Mouse (Mus musculus): ENCODE measurements around the gene Gng4. TPM values are rescaled to one million over a fixed set of nuclear protein-coding genes. Genes with fewer than 3 reads are reported as not detected.

The Gng4 gene
- 369 and 482 TPM in 2 replicates for polyA plus RNA-seq (2012; ENCODE audit: insufficient read depth, insufficient read length, low replicate concordance, missing spikeins)

- peak; percentile 87 for TF ChIP-seq POLR2A (IDR thresholded peaks at IDR 0.05; ENCODE audit: insufficient read depth, low read depth, low read length)
- no peak for TF ChIP-seq CTCF (IDR thresholded peaks at IDR 0.05; ENCODE audit: insufficient read depth, low read depth, low read length)
- Histone ChIP-seq H3K4me1 (ENCODE audit: control insufficient read depth, insufficient read depth, low read length) (peaks cover 26% of the 10 kb centered on the region), H3K27ac (ENCODE audit: insufficient read depth, low read depth, low read length) (peak within 1 kb of the TSS; percentile 91), H3K4me3 (ENCODE audit: insufficient read depth, low read depth, low read length) (peak within 1 kb of the TSS; percentile 90)
- WGBS = under 1% methylated on average over 43 of the region's 43 CpGs
Measured at GRCm38 (mm10) chr13:13783894-13784419, at the start of gene Gng4. TSS of gene Gng4 (plus strand) at chr13:13784059.

GRCm38 (mm10) chr13:13739232-13739631 lies 44.6 kb upstream of the Gng4 start:
- TF ChIP-seq POLR2A (IDR thresholded peaks at IDR 0.05; ENCODE audit: insufficient read depth, low read depth, low read length) = no peak
- no peak for TF ChIP-seq CTCF (IDR thresholded peaks at IDR 0.05; ENCODE audit: insufficient read depth, low read depth, low read length)
- 98% methylated on average over 4 of the region's 4 CpGs for WGBS
- Histone ChIP-seq H3K4me1 (ENCODE audit: control insufficient read depth, insufficient read depth, low read length) (no peaks in the 10 kb centered on the region), H3K27ac (ENCODE audit: insufficient read depth, low read depth, low read length) (no peak overlapping the region), H3K4me3 (ENCODE audit: insufficient read depth, low read depth, low read length) (no peak overlapping the region)

GRCm38 (mm10) chr13:13745911-13746310 lies 37.9 kb upstream of the Gng4 start:
- Histone ChIP-seq H3K27ac (ENCODE audit: insufficient read depth, low read depth, low read length) (no peak overlapping the region), H3K4me1 (ENCODE audit: control insufficient read depth, insufficient read depth, low read length) (no peaks in the 10 kb centered on the region), H3K4me3 (ENCODE audit: insufficient read depth, low read depth, low read length) (no peak overlapping the region)
- 77% methylated on average over 3 of the region's 3 CpGs for WGBS
- no peak for TF ChIP-seq POLR2A (IDR thresholded peaks at IDR 0.05; ENCODE audit: insufficient read depth, low read depth, low read length)
- no peak for TF ChIP-seq CTCF (IDR thresholded peaks at IDR 0.05; ENCODE audit: insufficient read depth, low read depth, low read length)

GRCm38 (mm10) chr13:13775778-13776494 lies 7.9 kb upstream of the Gng4 start:
- no peak overlapping the region for H3K27ac ChIP-seq (ENCODE audit: insufficient read depth, low read depth, low read length)
- H3K4me3 ChIP-seq (ENCODE audit: insufficient read depth, low read depth, low read length) = no peak overlapping the region
- TF ChIP-seq CTCF (IDR thresholded peaks at IDR 0.05; ENCODE audit: insufficient read depth, low read depth, low read length) (no peak), POLR2A (IDR thresholded peaks at IDR 0.05; ENCODE audit: insufficient read depth, low read depth, low read length) (no peak)
- H3K4me1 ChIP-seq (ENCODE audit: control insufficient read depth, insufficient read depth, low read length) = peaks cover under 1% of the 10 kb centered on the region; the same call in 1 of the 2 replicates

DNA sequence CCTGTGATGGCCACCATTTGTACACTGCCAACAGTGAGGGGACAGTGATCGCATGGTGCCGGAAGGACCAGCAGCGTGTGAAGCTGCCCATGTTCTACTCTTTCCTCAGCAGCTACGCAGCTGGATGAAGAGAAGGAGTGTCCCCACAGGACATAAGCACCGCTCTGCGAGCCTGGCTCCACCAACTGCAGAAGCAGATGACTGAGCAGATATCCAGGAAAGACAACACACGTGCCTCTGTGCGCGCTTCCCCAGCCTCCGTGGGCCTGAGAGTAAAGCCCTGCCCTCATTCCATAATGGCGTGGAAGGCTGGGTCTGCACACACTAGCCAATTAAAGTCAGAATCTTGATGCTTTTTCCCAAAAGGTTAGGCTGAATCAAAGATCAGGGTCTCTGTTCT lies 6.8 kb upstream of the Gng4 start:
- Histone ChIP-seq H3K4me1 (ENCODE audit: control insufficient read depth, insufficient read depth, low read length) (peaks cover 6% of the 10 kb centered on the region), H3K4me3 (ENCODE audit: insufficient read depth, low read depth, low read length) (no peak overlapping the region), H3K27ac (ENCODE audit: insufficient read depth, low read depth, low read length) (no peak overlapping the region)
- TF ChIP-seq POLR2A (IDR thresholded peaks at IDR 0.05; ENCODE audit: insufficient read depth, low read depth, low read length) = no peak
- TF ChIP-seq CTCF (IDR thresholded peaks at IDR 0.05; ENCODE audit: insufficient read depth, low read depth, low read length) = no peak
- WGBS = 80% methylated on average over 11 of the region's 11 CpGs

- Histone ChIP-seq H3K4me3 (ENCODE audit: insufficient read depth, low read depth, low read length) (no peak overlapping the region), H3K27ac (ENCODE audit: insufficient read depth, low read depth, low read length) (no peak overlapping the region), H3K4me1 (ENCODE audit: control insufficient read depth, insufficient read depth, low read length) (peaks cover 6% of the 10 kb centered on the region)
- TF ChIP-seq POLR2A (IDR thresholded peaks at IDR 0.05; ENCODE audit: insufficient read depth, low read depth, low read length) = no peak
- no peak for TF ChIP-seq CTCF (IDR thresholded peaks at IDR 0.05; ENCODE audit: insufficient read depth, low read depth, low read length)
- WGBS = 76% methylated on average over 8 of the region's 8 CpGs
Measured at GRCm38 (mm10) chr13:13777696-13778095, 6.2 kb upstream of the Gng4 start.

- 74% methylated on average over 1 of the region's 1 CpGs for WGBS
- no peak overlapping the region for H3K4me3 ChIP-seq (ENCODE audit: insufficient read depth, low read depth, low read length)
- H3K27ac ChIP-seq (ENCODE audit: insufficient read depth, low read depth, low read length) = no peak overlapping the region
- no peak for TF ChIP-seq POLR2A (IDR thresholded peaks at IDR 0.05; ENCODE audit: insufficient read depth, low read depth, low read length)
- TF ChIP-seq CTCF (IDR thresholded peaks at IDR 0.05; ENCODE audit: insufficient read depth, low read depth, low read length) = no peak
- H3K4me1 ChIP-seq (ENCODE audit: control insufficient read depth, insufficient read depth, low read length) = peaks cover 10% of the 10 kb centered on the region
Measured at GRCm38 (mm10) chr13:13778837-13779458, 4.9 kb upstream of the Gng4 start.

- Histone ChIP-seq H3K4me1 (ENCODE audit: control insufficient read depth, insufficient read depth, low read length) (peaks cover 10% of the 10 kb centered on the region), H3K4me3 (ENCODE audit: insufficient read depth, low read depth, low read length) (no peak overlapping the region), H3K27ac (ENCODE audit: insufficient read depth, low read depth, low read length) (no peak overlapping the region)
- no peak for TF ChIP-seq POLR2A (IDR thresholded peaks at IDR 0.05; ENCODE audit: insufficient read depth, low read depth, low read length)
- TF ChIP-seq CTCF (IDR thresholded peaks at IDR 0.05; ENCODE audit: insufficient read depth, low read depth, low read length) = no peak
- WGBS = 83% methylated on average over 3 of the region's 3 CpGs
Measured at GRCm38 (mm10) chr13:13780271-13780670, 3.6 kb upstream of the Gng4 start.

DNA sequence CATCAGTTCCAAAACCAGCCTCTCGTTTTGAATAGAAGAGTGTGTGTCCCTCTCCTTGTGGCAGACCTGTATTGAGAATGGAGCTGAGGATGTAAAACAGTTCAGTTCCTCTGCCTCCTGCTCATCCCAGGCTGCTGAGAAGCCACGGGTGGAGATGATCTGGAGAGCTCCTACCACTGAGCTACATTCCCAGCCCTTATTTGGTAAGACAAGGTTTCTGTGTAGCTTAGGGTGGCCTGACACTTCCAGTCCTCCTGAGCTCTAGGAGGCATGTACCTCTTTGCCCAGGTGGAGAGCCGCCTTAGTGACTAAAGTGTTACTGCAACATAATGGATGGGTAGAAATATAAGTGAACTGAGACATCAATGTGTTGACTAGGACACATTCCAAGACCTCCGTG lies 2.8 kb upstream of the Gng4 start:
- H3K4me3 ChIP-seq (ENCODE audit: insufficient read depth, low read depth, low read length) = no peak overlapping the region
- TF ChIP-seq CTCF (IDR thresholded peaks at IDR 0.05; ENCODE audit: insufficient read depth, low read depth, low read length) (no peak), POLR2A (IDR thresholded peaks at IDR 0.05; ENCODE audit: insufficient read depth, low read depth, low read length) (no peak)
- H3K4me1 ChIP-seq (ENCODE audit: control insufficient read depth, insufficient read depth, low read length) = peaks cover 11% of the 10 kb centered on the region
- no peak overlapping the region for H3K27ac ChIP-seq (ENCODE audit: insufficient read depth, low read depth, low read length)
- 71% methylated on average over 4 of the region's 4 CpGs for WGBS

All from olfactory bulb, adult 2 months (tissue).